Mouse (Mus musculus) urinary bladder, postnatal 36 days (tissue): ENCODE data around the gene Anxa2.

ENCODE experiments used
- DNase-seq, 2 experiments: peaks; one replicate each; pipeline ENCODE4 v3.0.0; 2022; ENCODE audit warnings: low spot score in 2 of 2, mixed read lengths in 1 of 2

The Anxa2 gene

GRCm38 (mm10) chr9:69511881-69512590, 58.6 kb downstream of the Anxa2 start:
- no peak for DNase-seq

- DNase-seq = no peak
Observed at GRCm38 (mm10) chr9:69512726-69513125, 59.3 kb downstream of the Anxa2 start.

GRCm38 (mm10) chr9:69514206-69514605, 60.8 kb downstream of the Anxa2 start:
- no peak for DNase-seq

- no peak for DNase-seq
Observed at GRCm38 (mm10) chr9:69515416-69515815, 62.0 kb downstream of the Anxa2 start.

- DNase-seq = no peak
Observed at GRCm38 (mm10) chr9:69517387-69518035, 64.1 kb downstream of the Anxa2 start.
